Mouse (Mus musculus): ENCODE measurements around the gene Bmp2k. TPM values are rescaled to one million over a fixed set of nuclear protein-coding genes. Genes with fewer than 3 reads are reported as not detected.

Bmp2k gene
- polyA plus RNA-seq, 1 experiment from 2014 or later, result 12.7 TPM

DNA sequence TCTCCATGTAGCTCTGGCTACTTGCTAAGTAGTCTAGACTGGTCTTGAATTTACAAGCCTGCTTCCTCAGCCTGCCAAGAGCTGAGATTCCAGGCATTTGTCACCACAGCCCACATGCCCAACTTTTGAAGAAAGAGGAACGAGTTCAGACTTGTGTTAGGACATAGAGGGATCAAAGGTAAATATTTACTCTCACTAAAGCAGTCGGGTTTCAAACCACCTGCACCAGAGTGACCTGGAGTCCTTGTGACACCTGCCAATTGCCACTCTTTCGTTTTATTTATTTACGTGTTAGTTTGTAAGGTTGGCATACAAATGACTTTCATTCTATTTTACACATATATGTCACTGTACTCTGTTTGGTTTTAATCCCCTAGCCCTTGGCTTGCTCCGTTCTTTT lies 36.4 kb upstream of the Bmp2k start:
- Histone ChIP-seq H3K9ac (ENCODE audit: low read depth, low read length) (no peak overlapping the region), H3K27me3 (replicated peaks; ENCODE audit: control insufficient read depth, insufficient read depth, low read length) (no peaks in the 10 kb centered on the region), H3K27ac (replicated peaks; ENCODE audit: low read depth, low read length) (no peak overlapping the region), H3K4me2 (ENCODE audit: low read depth, low read length) (no peak overlapping the region), H3K9me3 (ENCODE audit: control insufficient read depth, low read length) (no peaks in the 10 kb centered on the region), H3K4me3 (ENCODE audit: low read depth, low read length) (no peak overlapping the region), H3K4me1 (ENCODE audit: control insufficient read depth, insufficient read depth, low read length) (peaks cover 18% of the 10 kb centered on the region), H3K36me3 (ENCODE audit: control insufficient read depth, insufficient read depth, low read length) (no peaks in the 10 kb centered on the region)
- 70% methylated on average over 5 of the region's 5 CpGs for WGBS
- ATAC-seq (ENCODE audit: low read depth), result no peak
- no peak for DNase-seq (ENCODE audit: low spot score)

DNA sequence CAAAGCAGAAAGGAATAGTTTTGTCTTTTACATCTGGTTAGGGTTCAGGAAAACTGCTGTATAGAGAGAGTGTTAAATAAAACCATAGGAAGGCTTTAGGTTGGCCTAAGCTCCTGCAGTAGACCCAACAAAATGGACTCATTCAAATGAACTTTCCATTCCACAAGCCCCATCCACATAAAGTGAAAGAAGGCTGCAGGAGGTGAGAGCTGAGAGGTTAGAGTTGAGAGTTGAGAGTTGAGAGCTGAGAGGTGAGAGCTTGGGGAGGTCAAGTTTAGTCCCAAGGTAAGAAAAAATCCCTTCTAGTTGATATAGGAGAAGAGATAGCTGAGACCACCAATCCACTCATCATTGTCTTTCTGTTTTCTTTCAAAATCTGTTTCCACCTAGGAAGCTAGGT lies 35.6 kb upstream of the Bmp2k start:
- Histone ChIP-seq H3K4me2 (ENCODE audit: low read depth, low read length) (no peak overlapping the region), H3K27me3 (replicated peaks; ENCODE audit: control insufficient read depth, insufficient read depth, low read length) (no peaks in the 10 kb centered on the region), H3K9ac (ENCODE audit: low read depth, low read length) (no peak overlapping the region), H3K27ac (replicated peaks; ENCODE audit: low read depth, low read length) (no peak overlapping the region), H3K4me3 (ENCODE audit: low read depth, low read length) (no peak overlapping the region), H3K4me1 (ENCODE audit: control insufficient read depth, insufficient read depth, low read length) (peaks cover 18% of the 10 kb centered on the region), H3K36me3 (ENCODE audit: control insufficient read depth, insufficient read depth, low read length) (no peaks in the 10 kb centered on the region), H3K9me3 (ENCODE audit: control insufficient read depth, low read length) (no peaks in the 10 kb centered on the region)
- DNase-seq (ENCODE audit: low spot score), result no peak
- ATAC-seq (ENCODE audit: low read depth), result no peak

DNA sequence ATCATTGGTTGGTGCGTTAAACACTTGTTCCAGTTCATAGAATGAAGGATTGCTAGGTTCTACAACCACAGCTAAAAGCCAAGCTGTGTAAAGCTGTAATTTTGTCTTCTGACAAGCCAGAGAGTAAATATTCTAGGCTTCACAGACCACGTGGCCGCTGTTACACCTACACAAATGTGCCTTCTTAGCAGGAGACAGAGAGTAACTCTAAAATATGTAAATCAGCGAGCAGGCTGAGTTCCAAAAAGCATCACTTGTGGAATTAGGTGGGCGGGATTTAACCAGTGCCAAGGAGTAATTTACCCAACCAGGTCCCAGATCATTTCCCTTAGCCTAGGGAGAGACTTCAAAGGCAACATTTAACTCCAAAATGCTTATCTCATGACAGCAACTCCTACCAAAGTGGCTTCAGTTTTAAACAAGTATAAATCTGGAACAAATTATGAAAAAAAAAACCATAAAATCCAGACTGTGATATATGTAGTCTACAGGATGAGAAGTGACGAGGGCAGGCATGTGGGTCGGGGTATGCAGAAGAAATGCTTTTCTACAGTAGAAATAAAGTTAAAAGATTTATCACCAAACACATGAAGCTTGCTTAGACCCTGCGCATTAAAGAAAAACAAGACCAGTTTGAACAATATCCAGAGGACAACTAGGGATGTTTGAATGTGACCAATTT lies 35.1 kb upstream of the Bmp2k start:
- H3K9me3 ChIP-seq (ENCODE audit: control insufficient read depth, low read length), result no peaks in the 10 kb centered on the region
- H3K27me3 ChIP-seq (replicated peaks; ENCODE audit: control insufficient read depth, insufficient read depth, low read length), result no peaks in the 10 kb centered on the region
- WGBS, result 39% methylated on average over 8 of the region's 8 CpGs
- peak; percentile 82 for DNase-seq (ENCODE audit: low spot score)
- peak; percentile 39; the same call in 1 of the 2 replicates for ATAC-seq (ENCODE audit: low read depth)
- no peak overlapping the region for H3K4me3 ChIP-seq (ENCODE audit: low read depth, low read length)
- H3K36me3 ChIP-seq (ENCODE audit: control insufficient read depth, insufficient read depth, low read length), result no peaks in the 10 kb centered on the region
- peaks cover 18% of the 10 kb centered on the region for H3K4me1 ChIP-seq (ENCODE audit: control insufficient read depth, insufficient read depth, low read length)
- H3K27ac ChIP-seq (replicated peaks; ENCODE audit: low read depth, low read length), result no peak overlapping the region
- no peak overlapping the region for H3K9ac ChIP-seq (ENCODE audit: low read depth, low read length)
- no peak overlapping the region for H3K4me2 ChIP-seq (ENCODE audit: low read depth, low read length)

- no peak overlapping the region for H3K27ac ChIP-seq (replicated peaks; ENCODE audit: low read depth, low read length)
- no peak for DNase-seq (ENCODE audit: low spot score)
- 59% methylated on average over 6 of the region's 6 CpGs for WGBS
Measured at GRCm38 (mm10) chr5:96962934-96963301, 34.6 kb upstream of the Bmp2k start.

GRCm38 (mm10) chr5:96964062-96965028 lies 33.1 kb upstream of the Bmp2k start:
- 6% methylated on average over 14 of the region's 14 CpGs for WGBS
- Histone ChIP-seq H3K36me3 (ENCODE audit: control insufficient read depth, insufficient read depth, low read length) (no peaks in the 10 kb centered on the region), H3K9me3 (ENCODE audit: control insufficient read depth, low read length) (no peaks in the 10 kb centered on the region), H3K27ac (replicated peaks; ENCODE audit: low read depth, low read length) (peak overlapping the region; percentile 42), H3K4me1 (ENCODE audit: control insufficient read depth, insufficient read depth, low read length) (peaks cover 18% of the 10 kb centered on the region), H3K9ac (ENCODE audit: low read depth, low read length) (no peak overlapping the region), H3K27me3 (replicated peaks; ENCODE audit: control insufficient read depth, insufficient read depth, low read length) (no peaks in the 10 kb centered on the region), H3K4me3 (ENCODE audit: low read depth, low read length) (no peak overlapping the region), H3K4me2 (ENCODE audit: low read depth, low read length) (peak overlapping the region; percentile 42)
- no peak for ATAC-seq (ENCODE audit: low read depth)
- no peak for DNase-seq (ENCODE audit: low spot score)

More at GRCm38 (mm10) chr5:96962934-96963301, 34.6 kb upstream of the Bmp2k start:
- H3K36me3 ChIP-seq (ENCODE audit: control insufficient read depth, insufficient read depth, low read length), result no peaks in the 10 kb centered on the region
- H3K27me3 ChIP-seq (replicated peaks; ENCODE audit: control insufficient read depth, insufficient read depth, low read length), result no peaks in the 10 kb centered on the region
- no peak overlapping the region for H3K4me3 ChIP-seq (ENCODE audit: low read depth, low read length)
- ATAC-seq (ENCODE audit: low read depth), result no peak
- H3K4me2 ChIP-seq (ENCODE audit: low read depth, low read length), result no peak overlapping the region
- H3K9ac ChIP-seq (ENCODE audit: low read depth, low read length), result no peak overlapping the region
- H3K9me3 ChIP-seq (ENCODE audit: control insufficient read depth, low read length), result no peaks in the 10 kb centered on the region
- peaks cover 18% of the 10 kb centered on the region for H3K4me1 ChIP-seq (ENCODE audit: control insufficient read depth, insufficient read depth, low read length)

- peak; percentile 64 for DNase-seq (ENCODE audit: low spot score)
- Histone ChIP-seq H3K9me3 (ENCODE audit: control insufficient read depth, low read length) (no peaks in the 10 kb centered on the region), H3K36me3 (ENCODE audit: control insufficient read depth, insufficient read depth, low read length) (no peaks in the 10 kb centered on the region), H3K4me1 (ENCODE audit: control insufficient read depth, insufficient read depth, low read length) (peaks cover 18% of the 10 kb centered on the region), H3K4me2 (ENCODE audit: low read depth, low read length) (peak overlapping the region; percentile 42; the same call in 1 of the 2 replicates), H3K27me3 (replicated peaks; ENCODE audit: control insufficient read depth, insufficient read depth, low read length) (no peaks in the 10 kb centered on the region), H3K27ac (replicated peaks; ENCODE audit: low read depth, low read length) (no peak overlapping the region; the same call in 1 of the 2 replicates), H3K9ac (ENCODE audit: low read depth, low read length) (no peak overlapping the region), H3K4me3 (ENCODE audit: low read depth, low read length) (no peak overlapping the region)
- peak; percentile 59; the same call in 1 of the 2 replicates for ATAC-seq (ENCODE audit: low read depth)
- WGBS, result 60% methylated on average over 2 of the region's 2 CpGs
Measured at GRCm38 (mm10) chr5:96965029-96965403, 32.5 kb upstream of the Bmp2k start.

DNA sequence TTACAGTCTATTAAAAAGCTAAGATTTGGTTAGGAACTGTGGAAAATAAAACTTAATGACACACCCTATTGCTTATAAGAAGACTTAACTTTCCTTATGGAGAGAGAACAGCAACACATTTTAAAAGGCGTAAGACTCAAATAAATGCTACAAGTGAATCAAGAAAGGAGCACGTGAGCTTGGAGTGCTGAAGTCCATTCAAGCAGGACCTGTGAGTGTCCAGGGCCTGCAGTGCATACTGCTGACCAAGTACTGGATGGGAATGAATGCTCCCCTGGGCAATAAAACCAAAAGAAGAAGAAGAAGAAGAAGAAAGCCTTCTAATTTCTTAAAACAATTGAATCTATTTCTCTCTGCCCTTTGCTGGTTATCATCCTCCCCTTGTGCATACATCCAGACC lies 32.0 kb upstream of the Bmp2k start:
- H3K4me2 ChIP-seq (ENCODE audit: low read depth, low read length), result no peak overlapping the region
- no peaks in the 10 kb centered on the region for H3K27me3 ChIP-seq (replicated peaks; ENCODE audit: control insufficient read depth, insufficient read depth, low read length)
- no peak overlapping the region for H3K4me3 ChIP-seq (ENCODE audit: low read depth, low read length)
- no peaks in the 10 kb centered on the region for H3K36me3 ChIP-seq (ENCODE audit: control insufficient read depth, insufficient read depth, low read length)
- DNase-seq (ENCODE audit: low spot score) (no peak), ATAC-seq (ENCODE audit: low read depth) (no peak)
- peaks cover 18% of the 10 kb centered on the region for H3K4me1 ChIP-seq (ENCODE audit: control insufficient read depth, insufficient read depth, low read length)
- H3K27ac ChIP-seq (replicated peaks; ENCODE audit: low read depth, low read length), result no peak overlapping the region
- H3K9ac ChIP-seq (ENCODE audit: low read depth, low read length), result no peak overlapping the region
- H3K9me3 ChIP-seq (ENCODE audit: control insufficient read depth, low read length), result no peaks in the 10 kb centered on the region
- 70% methylated on average over 2 of the region's 2 CpGs for WGBS

- H3K4me2 ChIP-seq (ENCODE audit: low read depth, low read length), result no peak overlapping the region
- no peak overlapping the region for H3K27ac ChIP-seq (replicated peaks; ENCODE audit: low read depth, low read length)
- no peaks in the 10 kb centered on the region for H3K36me3 ChIP-seq (ENCODE audit: control insufficient read depth, insufficient read depth, low read length)
- 0 out of 2 replicates have a peak, but pooled peaks cover 5% of the 10 kb centered on the region for H3K4me1 ChIP-seq (ENCODE audit: control insufficient read depth, insufficient read depth, low read length)
- H3K27me3 ChIP-seq (replicated peaks; ENCODE audit: control insufficient read depth, insufficient read depth, low read length), result no peaks in the 10 kb centered on the region
- H3K4me3 ChIP-seq (ENCODE audit: low read depth, low read length), result no peak overlapping the region
- no peak overlapping the region for H3K9ac ChIP-seq (ENCODE audit: low read depth, low read length)
- ATAC-seq (ENCODE audit: low read depth), result no peak
- no peaks in the 10 kb centered on the region for H3K9me3 ChIP-seq (ENCODE audit: control insufficient read depth, low read length)
- 13% methylated on average over 6 of the region's 6 CpGs for WGBS
- DNase-seq (ENCODE audit: low spot score), result no peak
Measured at GRCm38 (mm10) chr5:96968628-96969027, 28.9 kb upstream of the Bmp2k start.
